Mouse (Mus musculus): ENCODE measurements around the gene Srp54c. TPM values are rescaled to one million over a fixed set of nuclear protein-coding genes. Genes with fewer than 3 reads are reported as not detected.
"Not testable (repeated sequence)": the region's sequence is repeated elsewhere in the genome, so short reads cannot be mapped to it uniquely, and the experiment has no call there.

Gene Srp54c
- polyA plus RNA-seq (2015; fragmentation: Nextera tagmentation; extraction: Ambion mirVana) = 83.2 and 88.1 TPM in 2 replicates

GRCm38 (mm10) chr12:55229626-55230519 lies at the start of gene Srp54c:
Srp54c (plus strand) TSS chr12:55230168.
- not testable (repeated sequence) for H3K4me1 ChIP-seq (replicated peaks); H3K27ac ChIP-seq (replicated peaks); H3K36me3 ChIP-seq; H3K27me3 ChIP-seq; H3K9me3 ChIP-seq
- WGBS = no CpG with 5 or more reads among the region's 57 CpGs
- 0 out of 2 replicates have a peak within 1 kb of the TSS, but pooled peaks have one; percentile 54 for H3K9ac ChIP-seq
- peak; percentile 99 for ATAC-seq (ENCODE audit: low read depth)
- peak within 1 kb of the TSS; percentile 38 for H3K4me3 ChIP-seq
- H3K4me2 ChIP-seq = peak within 1 kb of the TSS; percentile 34; the same call in 1 of the 2 replicates

GRCm38 (mm10) chr12:55187686-55188085 lies 42.3 kb upstream of the Srp54c start:
- ATAC-seq (ENCODE audit: low read depth); H3K4me1 ChIP-seq (replicated peaks): not testable (repeated sequence)

GRCm38 (mm10) chr12:55189127-55189526 lies 40.8 kb upstream of the Srp54c start:
- H3K27ac ChIP-seq (replicated peaks); H3K9me3 ChIP-seq; H3K27me3 ChIP-seq; H3K4me3 ChIP-seq; H3K36me3 ChIP-seq; ATAC-seq (ENCODE audit: low read depth); H3K4me1 ChIP-seq (replicated peaks); H3K4me2 ChIP-seq; H3K9ac ChIP-seq: not testable (repeated sequence)
- no CpG with 5 or more reads among the region's 5 CpGs for WGBS

More at GRCm38 (mm10) chr12:55187686-55188085, 42.3 kb upstream of the Srp54c start:
- WGBS = no CpG with 5 or more reads among the region's 8 CpGs
- H3K9me3 ChIP-seq; H3K4me3 ChIP-seq; H3K4me2 ChIP-seq; H3K36me3 ChIP-seq; H3K27ac ChIP-seq (replicated peaks); H3K9ac ChIP-seq; H3K27me3 ChIP-seq: not testable (repeated sequence)

GRCm38 (mm10) chr12:55199306-55199705 lies 30.7 kb upstream of the Srp54c start, which contains the start of gene 1700047I17Rik2:
1700047I17Rik2 (plus strand) TSS chr12:55199592.
- ATAC-seq (ENCODE audit: low read depth) = peak; percentile 98
- H3K36me3 ChIP-seq; H3K27ac ChIP-seq (replicated peaks); H3K4me1 ChIP-seq (replicated peaks); H3K9me3 ChIP-seq; H3K4me2 ChIP-seq; H3K4me3 ChIP-seq; H3K9ac ChIP-seq; H3K27me3 ChIP-seq: not testable (repeated sequence)
- no CpG with 5 or more reads among the region's 40 CpGs for WGBS

GRCm38 (mm10) chr12:55199799-55200198 lies 30.2 kb upstream of the Srp54c start:
- not testable (repeated sequence) for H3K27me3 ChIP-seq; H3K9me3 ChIP-seq; H3K4me1 ChIP-seq (replicated peaks); H3K9ac ChIP-seq; H3K4me2 ChIP-seq; H3K36me3 ChIP-seq; H3K4me3 ChIP-seq; H3K27ac ChIP-seq (replicated peaks)
- WGBS = no CpG with 5 or more reads among the region's 18 CpGs
- peak; percentile 68 for ATAC-seq (ENCODE audit: low read depth)

- not testable (repeated sequence) for H3K4me3 ChIP-seq; H3K9me3 ChIP-seq; H3K27ac ChIP-seq (replicated peaks); H3K9ac ChIP-seq; H3K4me2 ChIP-seq; ATAC-seq (ENCODE audit: low read depth); H3K27me3 ChIP-seq; H3K4me1 ChIP-seq (replicated peaks); H3K36me3 ChIP-seq
- WGBS = no CpG with 5 or more reads among the region's 6 CpGs
These were observed 17.0 kb upstream of the Srp54c start for GRCm38 (mm10) chr12:55212944-55213343.

GRCm38 (mm10) chr12:55230520-55230861 lies 523 bp downstream of the Srp54c start:
- Histone ChIP-seq H3K4me2 (peak overlapping the region; percentile 34; the same call in 1 of the 2 replicates), H3K9ac (0 out of 2 replicates have a peak overlapping the region, but pooled peaks have one; percentile 54), H3K4me3 (peak overlapping the region; percentile 38)
- not testable (repeated sequence) for H3K4me1 ChIP-seq (replicated peaks); H3K36me3 ChIP-seq; H3K9me3 ChIP-seq; H3K27ac ChIP-seq (replicated peaks); H3K27me3 ChIP-seq
- WGBS = under 1% methylated on average over 13 of the region's 25 CpGs
- peak; percentile 46; the same call in 1 of the 2 replicates for ATAC-seq (ENCODE audit: low read depth)

- not testable (repeated sequence) for ATAC-seq (ENCODE audit: low read depth)
- no CpG with 5 or more reads among the region's 8 CpGs for WGBS
These were observed 12.3 kb downstream of the Srp54c start for GRCm38 (mm10) chr12:55242243-55242642.

GRCm38 (mm10) chr12:55261950-55262349 lies 32.0 kb downstream of the Srp54c start:
- WGBS = no CpG with 5 or more reads among the region's 8 CpGs

More at GRCm38 (mm10) chr12:55242243-55242642, 12.3 kb downstream of the Srp54c start:
- not testable (repeated sequence) for H3K27me3 ChIP-seq; H3K9ac ChIP-seq; H3K27ac ChIP-seq (replicated peaks); H3K4me2 ChIP-seq; H3K36me3 ChIP-seq; H3K4me1 ChIP-seq (replicated peaks); H3K4me3 ChIP-seq; H3K9me3 ChIP-seq

GRCm38 (mm10) chr12:55263385-55263784 lies 33.4 kb downstream of the Srp54c start:
- H3K4me3 ChIP-seq; ATAC-seq (ENCODE audit: low read depth); H3K27me3 ChIP-seq; H3K9ac ChIP-seq; H3K4me2 ChIP-seq; H3K9me3 ChIP-seq; H3K4me1 ChIP-seq (replicated peaks); H3K27ac ChIP-seq (replicated peaks): not testable (repeated sequence)
- peaks cover 12% of the 10 kb centered on the region; the same call in 1 of the 2 replicates for H3K36me3 ChIP-seq
- no CpG with 5 or more reads among the region's 5 CpGs for WGBS

More at GRCm38 (mm10) chr12:55261950-55262349, 32.0 kb downstream of the Srp54c start:
- not testable (repeated sequence) for ATAC-seq (ENCODE audit: low read depth); H3K9ac ChIP-seq; H3K4me3 ChIP-seq; H3K27me3 ChIP-seq; H3K4me1 ChIP-seq (replicated peaks); H3K27ac ChIP-seq (replicated peaks); H3K4me2 ChIP-seq; H3K9me3 ChIP-seq
- H3K36me3 ChIP-seq = peaks cover 25% of the 10 kb centered on the region

GRCm38 (mm10) chr12:55272243-55272642 lies 42.3 kb downstream of the Srp54c start:
- H3K9ac ChIP-seq = no peak overlapping the region
- H3K36me3 ChIP-seq = no peaks in the 10 kb centered on the region
- no peak overlapping the region for H3K4me3 ChIP-seq
- H3K4me2 ChIP-seq = no peak overlapping the region
- ATAC-seq (ENCODE audit: low read depth) = no peak
- H3K9me3 ChIP-seq = no peaks in the 10 kb centered on the region
- WGBS = 85% methylated on average over 3 of the region's 3 CpGs
- no peaks in the 10 kb centered on the region for H3K4me1 ChIP-seq (replicated peaks)
- no peaks in the 10 kb centered on the region for H3K27me3 ChIP-seq
- no peak overlapping the region for H3K27ac ChIP-seq (replicated peaks)

- not testable (repeated sequence) for H3K4me3 ChIP-seq; H3K27ac ChIP-seq (replicated peaks); H3K27me3 ChIP-seq; ATAC-seq (ENCODE audit: low read depth); H3K4me1 ChIP-seq (replicated peaks); H3K9me3 ChIP-seq; H3K9ac ChIP-seq; H3K4me2 ChIP-seq
- WGBS = 94% methylated on average over 3 of the region's 6 CpGs
- H3K36me3 ChIP-seq = peaks cover 15% of the 10 kb centered on the region
These were observed 47.6 kb downstream of the Srp54c start for GRCm38 (mm10) chr12:55277583-55277982.
